Mouse (Mus musculus) kidney, postnatal 0 days (tissue): ENCODE data around the gene Tada3. TPM values are rescaled to one million over a fixed set of nuclear protein-coding genes. Genes with fewer than 3 reads are reported as not detected.

Experiments
- ATAC-seq: fragments of 200-750 bp; cut with Nextera tagmentation; replicated peaks from 2 replicates; pipeline ENCODE4 v1.8.0; 2017; ENCODE audit warnings: low read depth, moderate number of reproducible peaks, moderate TSS enrichment, moderate library complexity; ENCODE audit not compliant: low FRiP score
- DNase-seq: peaks from one replicate; pipeline ENCODE4 v3.0.0-alpha.2; 2016; ENCODE audit warnings: low spot score
- H3K27ac ChIP-seq: fragments of 300-500 bp; sonication (generic); 2 replicates; pipeline ENCODE4 v1.5.1; 2014; ENCODE audit warnings: mild to moderate bottlenecking
- H3K27me3 ChIP-seq: fragments of 300-500 bp; sonication (generic); 2 replicates; pipeline ENCODE4 v1.6.1; 2014; ENCODE audit warnings: low read length, mixed read lengths; ENCODE audit not compliant: insufficient read depth
- H3K36me3 ChIP-seq: fragments of 300-500 bp; sonication (generic); 2 replicates; pipeline ENCODE4 v1.6.1; 2014; ENCODE audit warnings: low read length, mixed read lengths; ENCODE audit not compliant: insufficient read depth
- H3K4me1 ChIP-seq: fragments of 300-500 bp; sonication (generic); replicated peaks from 2 replicates; pipeline ENCODE4 v1.6.1; 2014; ENCODE audit warnings: antibody characterized with exemption, low read length, mixed read lengths; ENCODE audit not compliant: insufficient read depth
- H3K4me2 ChIP-seq: fragments of 300-500 bp; sonication (generic); 2 replicates; pipeline ENCODE4 v1.6.1; 2014; ENCODE audit warnings: mild to moderate bottlenecking, low read length, moderate library complexity, mixed read lengths
- H3K4me3 ChIP-seq: fragments of 300-500 bp; sonication (generic); replicated peaks from 2 replicates; pipeline ENCODE4 v1.5.1; 2014; ENCODE audit warnings: low read depth, low read length
- H3K9ac ChIP-seq: fragments of 300-500 bp; sonication (generic); 2 replicates; pipeline ENCODE4 v1.6.1; 2014; ENCODE audit warnings: low read depth, low read length
- H3K9me3 ChIP-seq: fragments of 300-500 bp; sonication (generic); replicated peaks from 2 replicates; pipeline ENCODE4 v1.6.1; 2016; ENCODE audit warnings: low read length, inconsistent platforms, mixed read lengths
- CTCF ChIP-seq: IDR thresholded peaks from 2 replicates; pipeline ENCODE4 v1.5.1; 2016; ENCODE audit warnings: antibody characterized with exemption, low read depth, mild to moderate bottlenecking, moderate library complexity
- WGBS: fragments of 180-500 bp; shearing (Covaris S2); extraction: QIAGEN DNeasy Blood & Tissue Kit; methylation state at CpG from one replicate; pipeline ENCODE4 v1.1.7; 2014; 5-methylcytosine and 5-hydroxymethylcytosine counted together
- polyA plus RNA-seq: library from polyadenylated mRNA; unstranded; fragments of >200 nt; fragmentation: Nextera tagmentation; extraction: Ambion mirVana; gene quantifications from 2 replicates; pipeline ENCODE4 v1.2.1, GENCODE M21; 2015

Tada3 gene
- polyA plus RNA-seq, 1 experiment from 2014 or later, result 37.9 TPM

GRCm38 (mm10) chr6:113380480-113380879 lies 2.8 kb upstream of the Tada3 start:
- Histone ChIP-seq H3K4me1 (peaks cover 4% of the 10 kb centered on the region), H3K9ac (no peak overlapping the region), H3K27ac (no peak overlapping the region), H3K27me3 (no peaks in the 10 kb centered on the region), H3K9me3 (no peaks in the 10 kb centered on the region), H3K4me3 (no peak overlapping the region), H3K4me2 (no peak overlapping the region), H3K36me3 (peaks cover 45% of the 10 kb centered on the region)
- 87% methylated on average over 11 of the region's 11 CpGs for WGBS
- DNase-seq (no peak), ATAC-seq (no peak; the same call in 1 of the 2 replicates)
- TF ChIP-seq CTCF, result peak; percentile 43; the same call in 1 of the 2 replicates

GRCm38 (mm10) chr6:113379246-113379645 lies 1.6 kb upstream of the Tada3 start:
- no peak overlapping the region for H3K27ac ChIP-seq
- H3K4me3 ChIP-seq, result peak overlapping the region; percentile 72; the same call in 1 of the 2 replicates
- no peak for TF ChIP-seq CTCF
- ATAC-seq (no peak), DNase-seq (no peak)
- 0 out of 2 replicates have a peak overlapping the region, but pooled peaks have one; percentile 0 for H3K9ac ChIP-seq
- peaks cover 43% of the 10 kb centered on the region for H3K36me3 ChIP-seq
- no peaks in the 10 kb centered on the region for H3K9me3 ChIP-seq
- H3K4me1 ChIP-seq, result peaks cover 4% of the 10 kb centered on the region
- peak overlapping the region; percentile 52 for H3K4me2 ChIP-seq
- 79% methylated on average over 6 of the region's 6 CpGs for WGBS
- no peaks in the 10 kb centered on the region for H3K27me3 ChIP-seq

- Histone ChIP-seq H3K27me3 (no peaks in the 10 kb centered on the region), H3K36me3 (peaks cover 40% of the 10 kb centered on the region)
- ATAC-seq, result no peak
Observed at GRCm38 (mm10) chr6:113377172-113377495, 549 bp downstream of the Tada3 start.

GRCm38 (mm10) chr6:113373491-113373890 lies 4.2 kb downstream of the Tada3 start:
- Histone ChIP-seq H3K9ac (no peak overlapping the region), H3K4me1 (no peaks in the 10 kb centered on the region), H3K27me3 (no peaks in the 10 kb centered on the region), H3K4me3 (no peak overlapping the region), H3K4me2 (no peak overlapping the region), H3K36me3 (peaks cover 55% of the 10 kb centered on the region), H3K27ac (no peak overlapping the region), H3K9me3 (no peaks in the 10 kb centered on the region)
- 92% methylated on average over 4 of the region's 4 CpGs for WGBS
- no peak for DNase-seq
- no peak for ATAC-seq
- no peak for TF ChIP-seq CTCF

More at GRCm38 (mm10) chr6:113377172-113377495, 549 bp downstream of the Tada3 start:
- peaks cover 4% of the 10 kb centered on the region for H3K4me1 ChIP-seq
- H3K4me3 ChIP-seq, result peak overlapping the region; percentile 72
- no peak for TF ChIP-seq CTCF
- WGBS, result 7% methylated on average over 7 of the region's 7 CpGs
- no peaks in the 10 kb centered on the region for H3K9me3 ChIP-seq
- H3K9ac ChIP-seq, result peak overlapping the region; percentile 86
- peak overlapping the region; percentile 52 for H3K4me2 ChIP-seq
- peak overlapping the region; percentile 95 for H3K27ac ChIP-seq
- no peak for DNase-seq

- H3K27me3 ChIP-seq, result no peaks in the 10 kb centered on the region
- peak overlapping the region; percentile 76 for H3K27ac ChIP-seq
- H3K4me1 ChIP-seq, result no peaks in the 10 kb centered on the region
- no peak overlapping the region for H3K4me2 ChIP-seq
- no peak overlapping the region for H3K4me3 ChIP-seq
- H3K9me3 ChIP-seq, result no peaks in the 10 kb centered on the region
- ATAC-seq (peak; percentile 68), DNase-seq (peak; percentile 38)
- 81% methylated on average over 20 of the region's 20 CpGs for WGBS
- H3K36me3 ChIP-seq, result peaks cover 56% of the 10 kb centered on the region
- H3K9ac ChIP-seq, result no peak overlapping the region
- TF ChIP-seq CTCF, result no peak
Observed at GRCm38 (mm10) chr6:113370194-113370929, 7.3 kb downstream of the Tada3 start.

GRCm38 (mm10) chr6:113368577-113368976 lies 9.1 kb downstream of the Tada3 start:
- H3K9ac ChIP-seq, result no peak overlapping the region
- H3K4me1 ChIP-seq, result no peaks in the 10 kb centered on the region
- 71% methylated on average over 5 of the region's 5 CpGs for WGBS
- no peak for ATAC-seq
- H3K27me3 ChIP-seq, result no peaks in the 10 kb centered on the region
- no peak for DNase-seq
- peak overlapping the region; percentile 31; the same call in 1 of the 2 replicates for H3K27ac ChIP-seq
- no peaks in the 10 kb centered on the region for H3K9me3 ChIP-seq
- TF ChIP-seq CTCF, result no peak
- no peak overlapping the region for H3K4me2 ChIP-seq
- no peak overlapping the region for H3K4me3 ChIP-seq
- H3K36me3 ChIP-seq, result peaks cover 41% of the 10 kb centered on the region

- Histone ChIP-seq H3K4me1 (no peaks in the 10 kb centered on the region), H3K36me3 (peaks cover 38% of the 10 kb centered on the region)
- DNase-seq, result no peak
Observed at GRCm38 (mm10) chr6:113368124-113368523, 9.6 kb downstream of the Tada3 start.

More at GRCm38 (mm10) chr6:113368124-113368523, 9.6 kb downstream of the Tada3 start:
- H3K27ac ChIP-seq, result peak overlapping the region; percentile 31; the same call in 1 of the 2 replicates
- no peaks in the 10 kb centered on the region for H3K9me3 ChIP-seq
- no peak overlapping the region for H3K4me3 ChIP-seq
- WGBS, result 78% methylated on average over 7 of the region's 7 CpGs
- no peak for TF ChIP-seq CTCF
- H3K9ac ChIP-seq, result no peak overlapping the region
- H3K27me3 ChIP-seq, result no peaks in the 10 kb centered on the region
- no peak overlapping the region for H3K4me2 ChIP-seq
- ATAC-seq, result no peak
